Mouse (Mus musculus) midbrain, embryonic 10.5 days (tissue): ENCODE measurements around the gene Nup107. TPM values are rescaled to one million over a fixed set of nuclear protein-coding genes. Genes with fewer than 3 reads are reported as not detected.

Source experiments
- DNase-seq: peaks from one replicate; pipeline ENCODE4 v3.0.0-alpha.2; 2017; ENCODE audit warnings: low spot score
- H3K27ac ChIP-seq: fragments of 300-500 bp; sonication (generic); replicated peaks from 2 replicates; pipeline ENCODE4 v1.5.1; 2016; ENCODE audit warnings: mild to moderate bottlenecking
- H3K27me3 ChIP-seq: fragments of 300-500 bp; sonication (generic); 2 replicates; pipeline ENCODE4 v1.6.1; 2016; ENCODE audit warnings: low read depth, mild to moderate bottlenecking; ENCODE audit not compliant: poor library complexity, severe bottlenecking
- H3K36me3 ChIP-seq: fragments of 300-500 bp; sonication (generic); 2 replicates; pipeline ENCODE4 v1.6.1; 2016; ENCODE audit warnings: mild to moderate bottlenecking, moderate library complexity
- H3K4me1 ChIP-seq: fragments of 300-500 bp; sonication (generic); 2 replicates; pipeline ENCODE4 v1.6.1; 2016
- H3K4me3 ChIP-seq: fragments of 300-500 bp; sonication (generic); 2 replicates; pipeline ENCODE4 v1.5.1; 2016; ENCODE audit warnings: mild to moderate bottlenecking, moderate library complexity
- H3K9me3 ChIP-seq: fragments of 300-500 bp; sonication (generic); replicated peaks from 2 replicates; pipeline ENCODE4 v1.6.1; 2016; ENCODE audit warnings: mild to moderate bottlenecking
- WGBS: fragments of 180-500 bp; shearing (Covaris S2); methylation state at CpG from one replicate; pipeline ENCODE4 v1.1.7; 2016; 5-methylcytosine and 5-hydroxymethylcytosine counted together
- polyA plus RNA-seq: library from polyadenylated mRNA; unstranded; fragments of >200 nt; fragmentation: Nextera tagmentation; extraction: Ambion mirVana; gene quantifications from 2 replicates; pipeline ENCODE4 v1.2.1, GENCODE M21; 2016

Nup107 gene
- polyA plus RNA-seq, 1 experiment from 2014 or later: 104 TPM

DNA sequence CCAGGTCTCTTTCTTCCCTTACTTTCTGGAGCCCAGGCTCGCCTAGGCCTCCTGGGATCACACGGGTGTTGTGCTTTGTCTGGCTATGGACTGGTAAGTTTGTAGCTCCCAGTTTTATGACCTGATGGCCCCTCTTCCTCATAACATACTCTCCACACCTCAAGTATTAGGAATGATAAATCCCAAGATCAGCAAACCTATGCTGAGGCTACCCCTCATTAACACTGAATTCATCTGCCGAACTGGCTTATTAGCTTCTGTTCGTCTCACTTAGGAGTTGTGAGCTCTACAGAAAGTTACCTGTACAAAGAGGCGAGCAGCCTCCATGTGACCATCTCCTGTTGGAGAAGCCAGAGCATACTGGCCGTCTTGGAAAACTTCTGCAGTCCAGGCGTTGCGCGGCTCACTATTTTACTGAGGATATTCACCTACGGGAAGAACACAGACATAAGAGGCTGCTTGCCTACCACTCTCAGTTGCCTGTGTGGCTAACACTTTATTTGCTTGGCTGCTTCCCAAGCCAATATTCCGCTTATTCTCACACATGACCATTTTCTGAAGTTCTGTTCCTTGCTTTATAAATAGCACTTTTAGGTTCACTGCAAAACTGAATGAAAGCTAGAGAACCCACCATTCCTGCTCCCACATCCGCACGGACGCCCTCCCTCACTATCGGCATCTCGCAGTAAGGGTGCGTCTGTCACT, 11.3 kb downstream of the Nup107 start:
- no peak for DNase-seq
- H3K27me3 ChIP-seq: no peaks in the 10 kb centered on the region
- WGBS: 95% methylated on average over 17 of the region's 17 CpGs
- no peak overlapping the region for H3K4me3 ChIP-seq
- H3K36me3 ChIP-seq: peaks cover 98% of the 10 kb centered on the region
- H3K9me3 ChIP-seq: no peaks in the 10 kb centered on the region
- no peak overlapping the region for H3K27ac ChIP-seq
- no peaks in the 10 kb centered on the region for H3K4me1 ChIP-seq

DNA sequence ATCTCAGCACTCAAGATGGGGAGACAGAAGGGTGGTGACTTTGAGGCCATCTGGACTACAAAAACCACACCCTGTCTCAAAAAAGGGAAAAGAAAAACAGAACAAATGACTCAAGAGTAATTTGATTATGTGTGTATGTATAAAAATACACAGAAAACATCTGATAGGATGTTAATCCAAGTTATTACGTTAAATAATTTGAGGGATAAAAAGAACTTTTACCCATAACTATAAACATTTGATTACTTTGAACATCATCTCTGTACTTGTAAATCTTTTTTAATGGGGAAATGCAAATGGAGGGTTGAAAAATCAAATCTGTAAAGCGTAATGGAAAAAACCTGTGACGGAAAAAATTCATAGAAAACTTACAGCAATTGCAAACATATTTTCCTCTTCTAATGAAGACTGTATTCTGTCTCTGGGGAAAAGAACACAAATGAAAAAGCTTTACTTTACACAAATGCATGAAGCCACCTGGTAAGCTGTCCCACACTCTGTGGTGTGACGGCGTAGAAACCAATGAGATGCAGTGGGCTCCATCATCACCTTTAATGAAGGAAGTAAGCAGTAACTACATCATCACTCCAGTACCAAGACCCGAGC, 12.1 kb downstream of the Nup107 start:
- no peak for DNase-seq
- H3K4me3 ChIP-seq: no peak overlapping the region
- H3K4me1 ChIP-seq: no peaks in the 10 kb centered on the region
- WGBS: 95% methylated on average over 6 of the region's 6 CpGs
- H3K9me3 ChIP-seq: no peaks in the 10 kb centered on the region
- H3K36me3 ChIP-seq: peaks cover 98% of the 10 kb centered on the region
- H3K27me3 ChIP-seq: no peaks in the 10 kb centered on the region
- H3K27ac ChIP-seq: no peak overlapping the region

DNA sequence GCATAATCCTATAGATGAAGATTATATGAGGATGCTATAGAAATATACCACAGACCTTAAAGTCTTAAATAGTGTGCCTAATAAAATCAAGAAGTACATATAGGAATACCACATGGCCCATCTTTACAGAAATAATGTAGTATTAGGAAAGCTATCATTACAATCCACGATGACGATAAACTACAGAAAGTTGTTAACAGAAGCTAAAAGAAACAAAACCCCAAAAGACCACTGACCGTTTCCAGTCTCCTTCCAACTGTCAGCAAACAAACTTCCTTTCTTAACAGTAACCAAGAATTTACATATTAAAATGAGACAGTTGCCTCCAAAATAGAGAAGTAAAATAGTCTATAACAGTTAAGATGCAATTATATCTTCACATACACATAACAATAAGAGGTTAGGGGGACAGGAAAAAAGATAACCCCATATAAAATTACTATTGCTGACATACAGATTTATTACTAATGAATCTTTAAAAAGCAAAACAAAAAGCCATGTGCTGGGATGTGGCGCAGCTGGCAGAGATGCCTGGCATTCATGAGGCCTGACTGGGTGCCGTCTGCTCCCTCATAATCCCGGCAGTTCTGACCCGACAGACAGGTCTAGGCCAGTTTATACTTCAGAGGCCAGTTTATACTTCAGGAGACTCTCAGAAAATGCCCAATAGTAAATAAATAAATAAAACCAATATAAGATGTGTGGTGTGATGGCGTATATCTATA, 12.8 kb downstream of the Nup107 start:
- no peak for DNase-seq
- Histone ChIP-seq H3K4me3 (no peak overlapping the region), H3K27ac (no peak overlapping the region), H3K36me3 (peaks cover 98% of the 10 kb centered on the region), H3K27me3 (no peaks in the 10 kb centered on the region), H3K4me1 (no peaks in the 10 kb centered on the region), H3K9me3 (no peaks in the 10 kb centered on the region)
- 94% methylated on average over 8 of the region's 8 CpGs for WGBS

GRCm38 (mm10) chr10:117778951-117779350, 13.6 kb downstream of the Nup107 start:
- Histone ChIP-seq H3K36me3 (peaks cover 99% of the 10 kb centered on the region), H3K4me1 (no peaks in the 10 kb centered on the region), H3K9me3 (no peaks in the 10 kb centered on the region), H3K4me3 (no peak overlapping the region), H3K27me3 (no peaks in the 10 kb centered on the region), H3K27ac (no peak overlapping the region)
- WGBS: 93% methylated on average over 4 of the region's 4 CpGs
- DNase-seq: no peak

- Histone ChIP-seq H3K36me3 (peaks cover 99% of the 10 kb centered on the region), H3K27ac (no peak overlapping the region), H3K4me3 (no peak overlapping the region), H3K4me1 (no peaks in the 10 kb centered on the region), H3K27me3 (no peaks in the 10 kb centered on the region), H3K9me3 (no peaks in the 10 kb centered on the region)
- WGBS: 94% methylated on average over 12 of the region's 12 CpGs
- DNase-seq: no peak
These were observed 14.1 kb downstream of the Nup107 start for GRCm38 (mm10) chr10:117778328-117778910.

- H3K9me3 ChIP-seq: no peaks in the 10 kb centered on the region
- whole genome bisulfite sequencing: 94% methylated on average over 17 of the region's 17 CpGs
- H3K27me3 ChIP-seq: no peaks in the 10 kb centered on the region
- H3K27ac ChIP-seq: no peak overlapping the region
- H3K4me1 ChIP-seq: no peaks in the 10 kb centered on the region
- no peak overlapping the region for H3K4me3 ChIP-seq
- DNase-seq: no peak
- H3K36me3 ChIP-seq: peaks cover 99% of the 10 kb centered on the region
These were observed 14.8 kb downstream of the Nup107 start for GRCm38 (mm10) chr10:117777501-117778327.

- no peak for DNase-seq
- Histone ChIP-seq H3K9me3 (no peaks in the 10 kb centered on the region), H3K4me3 (no peak overlapping the region), H3K27ac (no peak overlapping the region), H3K36me3 (peaks cover 99% of the 10 kb centered on the region), H3K4me1 (no peaks in the 10 kb centered on the region), H3K27me3 (no peaks in the 10 kb centered on the region)
- WGBS: 96% methylated on average over 3 of the region's 3 CpGs
These were observed 15.4 kb downstream of the Nup107 start for GRCm38 (mm10) chr10:117777103-117777470.

DNA sequence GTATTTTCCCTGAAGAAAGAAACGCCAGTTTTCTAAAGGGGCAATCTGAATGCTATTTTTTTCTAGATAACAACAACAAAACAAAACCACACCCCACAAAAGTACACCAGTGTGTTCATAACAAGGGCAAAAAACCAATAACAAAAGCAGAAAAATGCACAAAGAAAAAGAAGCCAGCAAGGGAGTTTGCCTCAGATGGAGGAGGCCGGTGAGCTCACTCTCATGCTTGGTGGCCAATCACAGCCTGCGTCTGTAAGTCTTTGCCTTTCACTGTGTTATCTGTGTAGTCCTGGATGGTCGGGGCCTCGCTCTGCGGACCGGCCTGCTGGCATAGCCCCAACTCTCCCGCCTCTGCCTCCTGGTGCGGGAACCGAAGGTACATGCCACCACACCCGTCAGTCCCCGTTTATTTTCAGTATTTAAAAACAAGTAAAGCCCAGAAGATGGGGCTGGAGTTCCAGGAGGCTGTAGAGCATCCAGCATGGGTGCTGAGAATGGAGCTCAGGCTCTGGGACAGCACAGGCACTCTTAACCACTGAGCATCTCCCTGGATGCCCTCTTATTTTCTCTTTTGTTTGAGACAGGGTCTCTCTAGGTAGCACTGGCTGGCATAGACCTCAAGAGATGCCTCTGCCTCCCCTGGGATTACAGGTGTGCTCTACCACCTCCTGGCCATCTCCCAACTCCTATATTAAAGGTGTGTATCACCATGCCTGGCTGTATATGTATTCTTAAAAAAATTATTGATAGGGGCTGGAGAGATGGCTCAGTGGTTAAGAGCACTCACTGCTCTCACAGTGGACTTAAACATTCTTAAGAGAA, 16.0 kb downstream of the Nup107 start:
- no peaks in the 10 kb centered on the region for H3K4me1 ChIP-seq
- WGBS: 93% methylated on average over 12 of the region's 12 CpGs
- H3K9me3 ChIP-seq: no peaks in the 10 kb centered on the region
- H3K36me3 ChIP-seq: peaks cover 97% of the 10 kb centered on the region
- H3K27me3 ChIP-seq: no peaks in the 10 kb centered on the region
- no peak overlapping the region for H3K27ac ChIP-seq
- DNase-seq: no peak
- H3K4me3 ChIP-seq: no peak overlapping the region

- H3K27ac ChIP-seq: no peak overlapping the region
- no peaks in the 10 kb centered on the region for H3K27me3 ChIP-seq
- DNase-seq: no peak
- no peaks in the 10 kb centered on the region for H3K9me3 ChIP-seq
- H3K36me3 ChIP-seq: peaks cover 97% of the 10 kb centered on the region
- H3K4me3 ChIP-seq: no peak overlapping the region
- H3K4me1 ChIP-seq: no peaks in the 10 kb centered on the region
- WGBS: 87% methylated on average over 6 of the region's 6 CpGs
These were observed 16.9 kb downstream of the Nup107 start for GRCm38 (mm10) chr10:117775401-117776144.

DNA sequence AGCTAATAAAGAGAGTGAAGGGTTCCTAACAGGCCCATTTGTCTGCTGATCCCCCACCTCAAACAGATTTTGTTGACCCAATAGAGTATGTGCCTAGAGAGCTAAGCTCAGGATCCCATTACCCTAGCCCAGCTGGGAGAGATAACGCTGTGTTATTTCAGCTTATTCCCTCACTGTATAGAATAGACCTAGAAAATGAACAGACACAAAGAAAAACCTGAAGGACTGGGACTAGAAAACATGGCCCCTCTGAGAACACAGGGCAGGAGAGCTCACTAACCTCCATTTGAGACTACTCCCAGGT, 17.7 kb downstream of the Nup107 start:
- Histone ChIP-seq H3K36me3 (peaks cover 97% of the 10 kb centered on the region), H3K27ac (no peak overlapping the region), H3K4me1 (no peaks in the 10 kb centered on the region), H3K27me3 (no peaks in the 10 kb centered on the region), H3K9me3 (no peaks in the 10 kb centered on the region), H3K4me3 (no peak overlapping the region)
- no peak for DNase-seq
- WGBS: 97% methylated on average over 1 of the region's 1 CpGs

DNA sequence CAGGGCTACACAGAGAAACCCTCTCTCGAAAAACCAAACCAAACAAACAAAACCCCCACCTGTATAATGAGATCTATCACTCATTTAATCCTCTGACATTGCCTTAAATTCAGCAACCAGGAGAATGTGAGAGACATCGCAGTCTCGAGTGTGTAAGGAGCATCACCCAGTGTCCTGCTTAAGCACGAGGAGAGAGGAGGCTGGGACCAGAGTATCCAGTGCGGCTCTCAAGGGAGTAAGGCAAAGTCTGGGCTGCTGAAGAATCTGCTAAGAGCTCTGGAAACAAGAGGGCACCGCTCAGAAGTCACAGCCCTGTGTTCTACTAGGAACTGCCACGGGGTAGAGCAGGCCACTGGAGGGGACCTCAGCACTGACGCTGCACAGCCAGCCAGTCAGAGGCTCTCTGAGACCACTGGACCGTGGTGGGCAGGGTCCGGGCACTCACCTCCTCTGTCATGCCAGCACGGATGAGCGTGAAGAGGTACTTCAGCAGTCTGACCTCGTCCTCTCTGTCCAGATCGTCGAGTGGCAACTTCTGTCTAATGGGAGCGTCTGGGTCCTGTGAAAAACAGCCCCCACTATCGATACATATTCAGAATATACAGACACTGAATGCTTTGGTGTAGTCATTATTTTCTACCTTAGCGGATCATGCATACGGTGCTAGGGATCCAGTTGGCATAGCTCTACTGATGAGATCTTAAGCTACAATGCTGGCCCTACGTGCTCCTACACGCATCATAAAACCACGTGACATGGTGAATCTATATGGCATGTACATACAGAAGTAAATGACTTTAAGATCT, 18.3 kb downstream of the Nup107 start:
- Histone ChIP-seq H3K4me3 (no peak overlapping the region), H3K4me1 (no peaks in the 10 kb centered on the region), H3K27ac (no peak overlapping the region), H3K9me3 (no peaks in the 10 kb centered on the region), H3K36me3 (peaks cover 97% of the 10 kb centered on the region), H3K27me3 (no peaks in the 10 kb centered on the region)
- WGBS: 92% methylated on average over 22 of the region's 22 CpGs
- DNase-seq: no peak
